Mouse (Mus musculus): ENCODE measurements around the gene Scai. TPM values are rescaled to one million over a fixed set of nuclear protein-coding genes. Genes with fewer than 3 reads are reported as not detected.

Gene Scai
- polyA plus RNA-seq, 1 experiment from 2014 or later = 6.6 TPM

DNA sequence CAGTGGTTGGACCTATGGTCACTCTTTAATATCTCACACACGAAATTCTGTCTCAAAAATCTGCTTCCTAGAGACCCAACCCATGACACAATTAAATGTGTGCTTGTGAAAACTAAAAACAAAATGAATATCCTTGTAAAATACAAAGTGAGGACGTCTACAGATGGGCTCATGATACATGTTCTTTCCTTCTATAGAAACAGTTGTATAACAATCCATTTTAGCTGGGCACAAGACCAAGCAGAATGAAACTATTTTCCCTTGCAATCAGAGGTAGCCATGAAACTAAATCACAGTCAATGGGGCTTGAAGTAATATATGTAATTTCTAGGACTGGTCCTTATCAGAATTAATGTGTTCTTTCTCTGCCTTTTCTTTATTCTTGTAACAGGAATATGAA lies 39.6 kb downstream of the Scai start:
- ATAC-seq (replicated peaks; ENCODE audit: low FRiP score, low TSS enrichment, low read depth) (no peak), DNase-seq (ENCODE audit: low spot score) (no peak)
- Histone ChIP-seq H3K27ac (ENCODE audit: low read depth) (no peak overlapping the region), H3K4me3 (ENCODE audit: low read depth, low read length) (no peak overlapping the region), H3K4me1 (replicated peaks; ENCODE audit: control insufficient read depth, insufficient read depth, low read length) (no peaks in the 10 kb centered on the region), H3K9ac (ENCODE audit: low read length) (no peak overlapping the region), H3K9me3 (ENCODE audit: control insufficient read depth, low read length) (no peaks in the 10 kb centered on the region), H3K4me2 (ENCODE audit: low read length) (no peak overlapping the region), H3K27me3 (replicated peaks; ENCODE audit: control insufficient read depth, insufficient read depth, low read length) (no peaks in the 10 kb centered on the region), H3K36me3 (ENCODE audit: control insufficient read depth, insufficient read depth, low read length) (no peaks in the 10 kb centered on the region)
- 66% methylated on average over 2 of the region's 2 CpGs for WGBS

DNA sequence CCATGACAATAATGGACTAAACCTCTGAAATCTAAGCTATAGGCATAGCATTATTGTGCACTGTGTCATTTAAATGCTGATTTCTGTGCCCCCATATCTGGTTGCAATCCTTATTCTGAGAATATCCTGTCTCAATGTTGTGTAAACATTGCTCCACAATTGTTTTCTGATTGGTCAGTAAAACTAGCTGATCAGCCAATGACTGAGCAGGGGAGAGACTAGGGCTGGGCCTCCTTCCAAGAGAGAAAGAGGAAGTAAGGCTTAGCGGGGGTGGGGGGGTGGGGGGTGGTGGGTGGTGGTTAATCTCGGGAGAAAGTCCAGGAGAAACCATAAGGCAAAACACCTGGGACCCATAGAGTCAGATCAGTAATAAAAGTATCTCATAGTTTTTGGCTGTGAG lies 42.5 kb downstream of the Scai start:
- no peak for ATAC-seq (replicated peaks; ENCODE audit: low FRiP score, low TSS enrichment, low read depth)
- Histone ChIP-seq H3K36me3 (ENCODE audit: control insufficient read depth, insufficient read depth, low read length) (no peaks in the 10 kb centered on the region), H3K4me3 (ENCODE audit: low read depth, low read length) (no peak overlapping the region), H3K9me3 (ENCODE audit: control insufficient read depth, low read length) (no peaks in the 10 kb centered on the region), H3K27me3 (replicated peaks; ENCODE audit: control insufficient read depth, insufficient read depth, low read length) (no peaks in the 10 kb centered on the region), H3K9ac (ENCODE audit: low read length) (no peak overlapping the region), H3K4me1 (replicated peaks; ENCODE audit: control insufficient read depth, insufficient read depth, low read length) (no peaks in the 10 kb centered on the region), H3K4me2 (ENCODE audit: low read length) (no peak overlapping the region), H3K27ac (ENCODE audit: low read depth) (no peak overlapping the region)
- no peak for DNase-seq (ENCODE audit: low spot score)
- WGBS = 68% methylated on average over 2 of the region's 2 CpGs

DNA sequence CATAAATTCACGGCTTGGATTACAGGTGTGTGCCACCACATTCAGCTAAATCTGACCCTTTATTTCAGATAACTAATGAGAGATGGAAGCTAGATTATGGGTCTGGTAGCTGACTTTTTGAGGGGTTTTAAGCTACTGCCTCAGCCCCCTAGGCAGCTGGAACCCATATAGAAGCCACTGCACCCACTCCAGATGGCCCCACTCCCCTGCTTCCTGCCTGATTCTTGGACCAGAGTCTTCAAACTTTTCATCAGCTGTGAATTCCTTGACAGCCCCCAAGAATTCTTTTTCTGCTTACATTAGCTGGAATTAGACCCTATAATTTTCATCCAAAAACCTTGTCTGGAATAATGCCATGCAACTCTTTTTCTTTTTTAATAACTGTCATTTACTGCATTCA lies 44.1 kb downstream of the Scai start:
- 100% methylated on average over 1 of the region's 1 CpGs for WGBS
- ATAC-seq (replicated peaks; ENCODE audit: low FRiP score, low TSS enrichment, low read depth) (no peak), DNase-seq (ENCODE audit: low spot score) (no peak)
- no peak overlapping the region for H3K27ac ChIP-seq (ENCODE audit: low read depth)
- H3K36me3 ChIP-seq (ENCODE audit: control insufficient read depth, insufficient read depth, low read length) = no peaks in the 10 kb centered on the region
- no peak overlapping the region for H3K9ac ChIP-seq (ENCODE audit: low read length)
- no peaks in the 10 kb centered on the region for H3K27me3 ChIP-seq (replicated peaks; ENCODE audit: control insufficient read depth, insufficient read depth, low read length)
- H3K4me3 ChIP-seq (ENCODE audit: low read depth, low read length) = no peak overlapping the region
- no peaks in the 10 kb centered on the region for H3K9me3 ChIP-seq (ENCODE audit: control insufficient read depth, low read length)
- no peak overlapping the region for H3K4me2 ChIP-seq (ENCODE audit: low read length)
- no peaks in the 10 kb centered on the region for H3K4me1 ChIP-seq (replicated peaks; ENCODE audit: control insufficient read depth, insufficient read depth, low read length)

DNA sequence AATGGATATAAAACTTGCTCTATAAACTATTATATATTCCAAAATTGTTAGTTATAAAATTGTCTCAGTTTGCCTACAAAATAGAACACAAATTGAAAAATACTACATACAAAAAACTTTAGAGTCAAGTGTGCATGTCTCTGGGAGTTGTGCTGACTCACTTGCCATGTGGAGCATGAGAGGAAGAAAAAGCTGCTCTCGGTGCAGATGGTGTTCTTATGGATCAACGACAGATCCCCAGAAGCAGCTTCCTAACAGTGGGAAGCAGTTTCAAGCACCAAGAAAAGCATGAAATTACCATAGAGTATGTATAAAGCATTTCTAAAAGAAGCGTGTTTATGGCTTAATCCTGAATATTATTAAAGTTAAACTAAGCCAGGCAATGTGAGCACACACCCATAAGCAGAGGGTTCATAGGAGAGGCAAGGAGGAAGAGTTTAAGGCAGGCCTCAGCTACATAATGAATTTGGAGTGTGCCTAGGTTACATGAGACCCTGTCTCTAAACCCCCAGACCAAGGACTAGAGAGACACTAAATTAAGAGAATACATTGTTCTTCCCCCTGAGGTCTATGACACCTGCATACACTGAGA lies 48.1 kb downstream of the Scai start:
- ATAC-seq (replicated peaks; ENCODE audit: low FRiP score, low TSS enrichment, low read depth) (no peak), DNase-seq (ENCODE audit: low spot score) (no peak)
- Histone ChIP-seq H3K9ac (ENCODE audit: low read length) (no peak overlapping the region), H3K9me3 (ENCODE audit: control insufficient read depth, low read length) (no peaks in the 10 kb centered on the region), H3K27ac (ENCODE audit: low read depth) (no peak overlapping the region), H3K36me3 (ENCODE audit: control insufficient read depth, insufficient read depth, low read length) (no peaks in the 10 kb centered on the region), H3K27me3 (replicated peaks; ENCODE audit: control insufficient read depth, insufficient read depth, low read length) (no peaks in the 10 kb centered on the region), H3K4me3 (ENCODE audit: low read depth, low read length) (no peak overlapping the region), H3K4me1 (replicated peaks; ENCODE audit: control insufficient read depth, insufficient read depth, low read length) (no peaks in the 10 kb centered on the region), H3K4me2 (ENCODE audit: low read length) (no peak overlapping the region)
- 90% methylated on average over 3 of the region's 3 CpGs for WGBS

DNA sequence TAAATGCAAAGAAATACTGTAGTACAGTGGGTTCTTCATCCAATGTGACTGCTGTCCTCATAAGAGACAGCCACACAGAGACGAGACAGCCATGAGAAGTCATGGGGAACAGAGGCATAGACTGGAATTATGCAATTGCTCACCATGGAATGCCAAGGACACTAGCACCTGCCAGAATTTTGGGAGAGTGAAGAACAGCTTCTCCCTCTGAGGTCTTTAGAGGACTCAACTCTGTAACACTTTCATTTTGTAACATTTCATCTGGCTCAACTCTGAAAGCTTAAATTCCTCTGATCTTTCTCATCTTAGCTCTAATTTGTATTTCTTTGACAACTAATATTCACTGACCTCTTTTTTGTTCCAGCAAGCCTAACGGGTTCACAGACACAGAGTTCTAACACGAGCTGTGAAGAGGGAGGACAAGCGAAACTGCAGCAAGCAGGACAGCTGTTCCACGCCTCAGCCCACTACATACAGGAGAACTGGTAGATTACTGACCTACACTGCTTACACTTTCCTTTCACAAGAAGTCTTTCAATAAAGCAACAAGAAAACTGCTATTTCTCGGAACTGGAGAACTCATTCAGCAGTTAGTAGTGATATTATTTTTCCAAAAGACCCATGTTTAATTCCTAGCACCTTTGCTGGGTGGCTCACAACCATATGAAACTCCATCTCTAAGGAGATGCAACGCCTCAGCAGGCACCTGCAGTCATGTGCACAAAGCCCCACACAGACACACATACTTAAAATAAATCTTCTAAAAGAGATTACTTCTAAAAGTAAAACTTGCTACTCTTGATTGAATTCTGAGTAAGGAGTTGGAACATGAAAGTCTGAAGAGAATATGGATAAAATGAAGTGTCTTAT lies 49.7 kb downstream of the Scai start:
- no peaks in the 10 kb centered on the region for H3K36me3 ChIP-seq (ENCODE audit: control insufficient read depth, insufficient read depth, low read length)
- H3K9ac ChIP-seq (ENCODE audit: low read length) = no peak overlapping the region
- no peak overlapping the region for H3K4me2 ChIP-seq (ENCODE audit: low read length)
- no peak overlapping the region for H3K27ac ChIP-seq (ENCODE audit: low read depth)
- ATAC-seq (replicated peaks; ENCODE audit: low FRiP score, low TSS enrichment, low read depth) (no peak), DNase-seq (ENCODE audit: low spot score) (no peak)
- H3K9me3 ChIP-seq (ENCODE audit: control insufficient read depth, low read length) = no peaks in the 10 kb centered on the region
- no peaks in the 10 kb centered on the region for H3K4me1 ChIP-seq (replicated peaks; ENCODE audit: control insufficient read depth, insufficient read depth, low read length)
- no peak overlapping the region for H3K4me3 ChIP-seq (ENCODE audit: low read depth, low read length)
- 86% methylated on average over 7 of the region's 7 CpGs for WGBS
- no peaks in the 10 kb centered on the region for H3K27me3 ChIP-seq (replicated peaks; ENCODE audit: control insufficient read depth, insufficient read depth, low read length)

DNA sequence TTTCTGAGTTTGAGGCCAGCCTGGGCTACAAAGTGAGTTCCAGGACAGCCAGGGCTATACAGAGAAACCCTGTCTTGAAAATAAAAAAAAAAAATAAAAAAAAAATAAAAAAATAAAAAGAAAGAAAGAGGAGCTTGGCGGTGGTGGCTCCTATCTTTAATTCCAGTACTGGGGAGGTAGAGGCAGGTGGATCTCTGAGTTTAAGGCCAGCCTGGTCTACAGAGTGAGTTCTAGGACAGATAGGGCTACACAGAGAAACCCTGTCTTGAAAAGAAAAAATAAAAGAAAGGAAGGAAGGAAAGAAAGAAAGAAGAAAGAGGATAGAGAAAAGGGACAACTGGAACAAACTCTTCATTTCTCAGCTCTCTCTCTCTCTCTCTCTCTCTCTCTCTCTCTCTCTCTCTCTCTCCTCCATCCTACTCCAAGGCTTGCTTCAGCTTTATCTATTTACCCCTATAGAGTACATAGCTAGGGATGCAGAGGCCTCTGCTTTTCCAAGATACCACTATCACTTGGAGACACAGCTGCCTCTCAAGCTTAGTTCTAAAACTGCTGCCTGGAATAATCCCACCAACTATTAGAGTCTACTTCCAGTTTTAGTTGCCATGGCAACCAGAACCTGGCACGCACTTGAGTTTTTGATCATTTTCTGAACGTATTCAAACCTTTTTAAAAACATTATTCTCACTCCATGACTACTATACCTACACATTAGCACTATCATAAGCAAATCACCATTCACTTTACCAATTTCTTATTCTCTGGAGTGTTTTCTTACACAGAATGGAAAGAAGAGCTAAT lies 60.8 kb downstream of the Scai start:
- no peak overlapping the region for H3K4me3 ChIP-seq (ENCODE audit: low read depth, low read length)
- H3K4me1 ChIP-seq (replicated peaks; ENCODE audit: control insufficient read depth, insufficient read depth, low read length) = no peaks in the 10 kb centered on the region
- WGBS = 85% methylated on average over 3 of the region's 3 CpGs
- DNase-seq (ENCODE audit: low spot score) = no peak
- no peaks in the 10 kb centered on the region for H3K9me3 ChIP-seq (ENCODE audit: control insufficient read depth, low read length)
- ATAC-seq (replicated peaks; ENCODE audit: low FRiP score, low TSS enrichment, low read depth) = no peak
- H3K36me3 ChIP-seq (ENCODE audit: control insufficient read depth, insufficient read depth, low read length) = no peaks in the 10 kb centered on the region
- no peak overlapping the region for H3K9ac ChIP-seq (ENCODE audit: low read length)
- no peak overlapping the region for H3K27ac ChIP-seq (ENCODE audit: low read depth)
- H3K4me2 ChIP-seq (ENCODE audit: low read length) = no peak overlapping the region
- H3K27me3 ChIP-seq (replicated peaks; ENCODE audit: control insufficient read depth, insufficient read depth, low read length) = no peaks in the 10 kb centered on the region

DNA sequence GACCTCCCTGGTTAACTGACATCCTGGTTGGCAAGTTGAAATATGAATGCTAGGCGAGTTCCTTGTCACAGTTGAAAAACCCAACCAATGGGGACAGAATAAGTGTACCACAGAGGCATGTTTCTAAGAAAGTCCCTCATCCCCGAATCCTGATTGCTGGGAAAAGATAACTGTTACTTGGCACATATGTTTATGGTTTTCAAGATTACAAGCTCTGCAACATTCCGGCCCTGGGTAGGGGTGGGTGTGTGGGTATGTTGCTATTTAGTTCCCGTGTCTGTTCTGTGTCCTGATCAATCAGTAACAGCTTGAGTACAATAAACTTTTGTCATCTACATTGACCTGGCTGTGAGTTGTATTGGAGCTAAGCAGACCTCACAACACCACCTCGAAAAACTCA lies 66.4 kb downstream of the Scai start:
- 68% methylated on average over 5 of the region's 5 CpGs for WGBS
- Histone ChIP-seq H3K9me3 (ENCODE audit: control insufficient read depth, low read length) (no peaks in the 10 kb centered on the region), H3K36me3 (ENCODE audit: control insufficient read depth, insufficient read depth, low read length) (peaks cover 41% of the 10 kb centered on the region), H3K27me3 (replicated peaks; ENCODE audit: control insufficient read depth, insufficient read depth, low read length) (no peaks in the 10 kb centered on the region), H3K4me2 (ENCODE audit: low read length) (no peak overlapping the region), H3K27ac (ENCODE audit: low read depth) (no peak overlapping the region), H3K4me3 (ENCODE audit: low read depth, low read length) (no peak overlapping the region), H3K9ac (ENCODE audit: low read length) (no peak overlapping the region), H3K4me1 (replicated peaks; ENCODE audit: control insufficient read depth, insufficient read depth, low read length) (no peaks in the 10 kb centered on the region)
- DNase-seq (ENCODE audit: low spot score) = no peak
- no peak for ATAC-seq (replicated peaks; ENCODE audit: low FRiP score, low TSS enrichment, low read depth)

DNA sequence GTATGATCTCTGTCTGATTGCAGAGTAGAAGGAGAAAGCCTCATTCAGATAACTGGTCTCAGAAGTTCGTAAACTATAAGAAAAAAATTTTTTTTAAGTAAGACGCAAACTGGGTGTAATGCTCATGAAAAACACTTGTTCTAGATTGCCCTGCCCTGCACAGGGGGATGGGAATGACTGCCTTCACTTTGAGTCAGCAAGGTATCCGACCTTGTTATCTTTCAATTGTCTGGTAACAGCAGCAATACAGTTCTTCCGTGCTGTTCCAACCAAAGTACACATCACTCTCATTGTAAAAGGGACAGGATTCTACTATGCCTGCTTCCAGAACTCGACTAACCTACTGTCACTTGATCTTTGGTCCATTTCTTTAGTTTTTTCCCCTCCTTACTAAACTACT lies 69.4 kb downstream of the Scai start:
- WGBS = 85% methylated on average over 5 of the region's 5 CpGs
- H3K36me3 ChIP-seq (ENCODE audit: control insufficient read depth, insufficient read depth, low read length) = peaks cover 49% of the 10 kb centered on the region
- ATAC-seq (replicated peaks; ENCODE audit: low FRiP score, low TSS enrichment, low read depth) = no peak

More for the DNA sequence above, 69.4 kb downstream of the Scai start:
- H3K4me2 ChIP-seq (ENCODE audit: low read length) = no peak overlapping the region
- DNase-seq (ENCODE audit: low spot score) = no peak
- H3K27me3 ChIP-seq (replicated peaks; ENCODE audit: control insufficient read depth, insufficient read depth, low read length) = no peaks in the 10 kb centered on the region
- no peaks in the 10 kb centered on the region for H3K4me1 ChIP-seq (replicated peaks; ENCODE audit: control insufficient read depth, insufficient read depth, low read length)
- no peak overlapping the region for H3K9ac ChIP-seq (ENCODE audit: low read length)
- no peak overlapping the region for H3K27ac ChIP-seq (ENCODE audit: low read depth)
- H3K4me3 ChIP-seq (ENCODE audit: low read depth, low read length) = no peak overlapping the region
- H3K9me3 ChIP-seq (ENCODE audit: control insufficient read depth, low read length) = no peaks in the 10 kb centered on the region
